Mouse (Mus musculus) E14TG2a.4 (cell line): Measurements from ENCODE around the gene Arhgap11a.

ENCODE experiments used
- CTCF ChIP-seq: conservative IDR thresholded peaks from 2 replicates; pipeline ENCODE4 v1.5.1; 2014; ENCODE audit warnings: low read length
- NANOG ChIP-seq: IDR thresholded peaks from 2 replicates; pipeline ENCODE4 v1.6.1; 2014; ENCODE audit warnings: borderline replicate concordance, low read length, mixed read lengths
- POU5F1 ChIP-seq: IDR thresholded peaks from 2 replicates; pipeline ENCODE4 v1.6.1; 2014; ENCODE audit warnings: low read length, borderline replicate concordance

GRCm38 (mm10) chr2:113807640-113808039 lies 40.8 kb downstream of the Arhgap11a start:
- TF ChIP-seq CTCF, result peak; percentile 62
- no peak for TF ChIP-seq POU5F1
- TF ChIP-seq NANOG, result no peak
